ENCODE assay signal across 7 mouse cellular contexts in genomic region chrX:101772035-101772434, GRCm38 (mm10). TPM values are rescaled to one million over a fixed set of nuclear protein-coding genes. Genes with fewer than 3 reads are reported as not detected.
DNase-seq lines count a peak whose midpoint lies in the region; ATAC-seq and TF ChIP-seq lines count a peak whose summit lies in the region.

No protein-coding gene starts in this region.

- no peaks in the 10 kb centered on the region for H3K4me1 ChIP-seq in limb, embryonic 14.5 days (ENCODE audit: control insufficient read depth, insufficient read depth, low read length)

- H3K27ac ChIP-seq in limb, embryonic 14.5 days (replicated peaks; ENCODE audit: low read depth, low read length), result no peak overlapping the region

- H3K9ac ChIP-seq in limb, embryonic 14.5 days (ENCODE audit: low read depth, low read length, severe bottlenecking), result no peak overlapping the region

- H3K27me3 ChIP-seq in limb, embryonic 14.5 days (ENCODE audit: control insufficient read depth, insufficient read depth, low read length), result no peaks in the 10 kb centered on the region

- TF ChIP-seq POLR2A in limb, embryonic 14.5 days (IDR thresholded peaks at IDR 0.05; ENCODE audit: borderline replicate concordance, extremely low read depth, insufficient read depth, insufficient read length), result no peak

- 38% methylated on average over 5 of the region's 5 CpGs for whole genome bisulfite sequencing in limb, embryonic 14.5 days

- H3K4me3 ChIP-seq in limb, embryonic 14.5 days (replicated peaks; ENCODE audit: low read length), result no peak overlapping the region

- peak; percentile 55 to 64; a peak in 2 of 4 replicates for ATAC-seq in hematopoietic stem cell, adult 5-6 weeks (replicated peaks in 1 of 2; ENCODE audit: insufficient read depth in 1 of 2, low FRiP score in 2 of 2, low TSS enrichment in 1 of 2, low read depth in 1 of 2, poor library complexity in 2 of 2, severe bottlenecking in 2 of 2)
- no peak for ATAC-seq in limb, embryonic 14.5 days (ENCODE audit: low FRiP score, low read depth)

- peak; percentile 66 for DNase-seq in layer of hippocampus, adult 11-12 months (ENCODE audit: low spot score)
- no peak for DNase-seq in layer of hippocampus, adult 9-11 months
- DNase-seq in MN1 (ENCODE audit: low spot score), result peak; percentile 47
- DNase-seq in cerebellum, adult 8-10 months, result peak; percentile 25
- DNase-seq in limb, embryonic 14.5 days (ENCODE audit: low spot score), result peak; percentile 15
- peak; percentile 47 for DNase-seq in right cerebral cortex, postnatal 14 days

- H3K36me3 ChIP-seq in limb, embryonic 14.5 days (ENCODE audit: control insufficient read depth, insufficient read depth, low read length), result no peaks in the 10 kb centered on the region

- H3K4me2 ChIP-seq in limb, embryonic 14.5 days (replicated peaks; ENCODE audit: low read depth, low read length, severe bottlenecking), result no peak overlapping the region

- no peaks in the 10 kb centered on the region for H3K9me3 ChIP-seq in limb, embryonic 14.5 days (ENCODE audit: control insufficient read depth, low read length)

RNA-seq across cellular contexts. Expression of gene Gm4779, which starts 22.2 kb away (rescaled TPM):
- 1.2 TPM in 1 of 2 replicates, not detected in the other for total RNA-seq in hematopoietic stem cell, adult 5-6 weeks (2017)
- 0.19 and 0.20 TPM in 2 replicates for polyA plus RNA-seq in limb, embryonic 14.5 days (2012; rRNA removed)
- 0.29 TPM in 1 of 2 replicates, not detected in the other for polyA plus RNA-seq in limb, embryonic 14.5 days (2014; fragmentation: Nextera tagmentation; extraction: Ambion mirVana)

RNA-seq across cellular contexts. Expression of gene 8030474K03Rik, which starts 22.4 kb away (rescaled TPM):
- total RNA-seq in hematopoietic stem cell, adult 5-6 weeks (2017), result 0.50 TPM in 1 of 2 replicates, not detected in the other
- polyA plus RNA-seq in limb, embryonic 14.5 days (2012; rRNA removed), result 0.08 and 0.15 TPM in 2 replicates
- 0.11 TPM in 1 of 2 replicates, not detected in the other for polyA plus RNA-seq in limb, embryonic 14.5 days (2014; fragmentation: Nextera tagmentation; extraction: Ambion mirVana)

RNA-seq across cellular contexts. Expression of gene Cxcr3, which starts 38.0 kb away (rescaled TPM):
- 2.4 and 3.0 TPM in 2 replicates for total RNA-seq in hematopoietic stem cell, adult 5-6 weeks (2017)
- 0.33 and 0.36 TPM in 2 replicates for polyA plus RNA-seq in limb, embryonic 14.5 days (2012; rRNA removed)
- 0.15 and 0.62 TPM in 2 replicates for polyA plus RNA-seq in limb, embryonic 14.5 days (2014; fragmentation: Nextera tagmentation; extraction: Ambion mirVana)
